Mouse (Mus musculus) colon, adult 2 months (tissue): ENCODE results near the gene Chaf1a. TPM values are rescaled to one million over a fixed set of nuclear protein-coding genes. Genes with fewer than 3 reads are reported as not detected.

Experiments used
- polyA plus RNA-seq: library from polyadenylated mRNA; depleted of rRNA; stranded (reverse); fragments of >200 nt; gene quantifications from 2 replicates; pipeline ENCODE4 v1.2.3, GENCODE M21; 2012; rRNA removed

The Chaf1a gene
- 3.0 and 3.6 TPM in 2 replicates for polyA plus RNA-seq

DNA sequence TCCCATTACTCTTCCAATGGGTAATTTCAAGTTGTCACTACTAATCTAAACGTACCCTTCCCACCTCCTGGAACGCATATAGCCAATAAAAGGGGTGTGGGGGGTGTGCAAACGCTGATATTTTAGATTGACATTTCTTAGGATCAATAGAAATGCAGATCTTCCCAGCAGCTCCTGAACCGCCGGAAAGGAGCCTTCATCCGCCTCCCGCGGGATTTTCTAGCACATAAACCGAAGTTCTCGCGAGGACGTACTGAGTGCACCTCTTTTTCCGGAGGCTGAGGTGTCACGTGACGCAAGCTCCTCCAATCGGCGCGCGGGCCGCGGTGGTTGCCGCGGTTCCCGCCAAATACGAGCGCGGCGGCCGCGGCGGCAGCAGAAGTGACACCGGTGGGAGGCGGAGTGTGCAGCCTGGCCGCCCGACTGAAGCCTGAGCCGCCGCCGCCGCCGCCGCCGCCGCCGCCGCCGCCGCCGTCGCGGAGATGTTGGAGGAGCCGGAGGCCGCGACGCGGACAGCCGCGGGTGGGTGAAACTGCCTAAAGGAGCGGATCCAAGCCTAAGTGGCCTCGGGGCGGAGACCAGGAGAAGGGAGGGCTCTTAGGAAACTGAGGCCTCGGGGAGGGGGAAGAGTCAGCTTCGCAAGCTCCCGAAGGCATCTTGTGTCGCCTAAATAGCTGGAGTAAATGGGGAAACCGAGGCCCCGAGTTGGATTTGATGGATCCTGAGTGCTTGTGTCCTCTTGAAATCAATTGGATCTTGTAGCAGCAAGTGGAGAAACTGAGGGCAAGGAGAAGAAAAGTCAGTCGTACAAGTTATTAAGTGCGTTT is at the start of gene Chaf1a:
Gene Chaf1a, plus strand, starts transcription at position 410 of the 827 bp plus-strand sequence.

DNA sequence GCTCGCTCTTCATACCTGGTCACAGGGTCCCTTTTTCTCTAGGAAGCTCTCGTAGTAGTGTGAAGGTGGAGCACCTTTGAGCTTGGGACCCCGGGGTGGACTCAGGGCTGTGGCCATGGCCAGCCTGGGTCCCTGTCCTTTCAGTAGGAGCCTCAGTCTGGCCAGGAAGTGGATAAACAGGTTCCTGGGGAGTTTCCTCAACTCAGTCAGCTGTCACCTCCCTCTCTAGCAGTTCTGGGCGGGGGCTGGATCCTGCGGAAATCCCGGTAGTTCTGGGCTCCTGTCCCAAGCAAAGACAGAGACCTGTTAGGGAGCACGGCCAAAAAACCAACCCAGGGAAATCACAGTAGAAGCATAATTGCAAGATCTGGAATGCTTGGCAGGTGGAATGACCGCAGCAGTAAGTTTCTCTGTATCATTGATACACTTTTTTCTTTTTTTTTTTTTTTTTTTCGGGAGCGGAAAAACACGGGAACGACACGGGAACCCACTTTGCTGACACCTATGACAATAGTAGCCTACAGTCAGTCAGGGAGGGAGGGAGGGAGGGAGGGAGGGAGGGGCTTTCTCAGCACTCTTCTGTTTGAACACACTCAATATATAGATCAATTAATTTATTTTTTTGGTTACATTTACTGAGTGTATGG is 34.7 kb upstream of the Chaf1a start, which contains the start of the genes Stap2 and Mpnd:
Gene Stap2, minus strand, starts transcription at position 170 of the 647 bp plus-strand sequence.
Gene Mpnd, plus strand, starts transcription at position 297 of the 647 bp plus-strand sequence.

DNA sequence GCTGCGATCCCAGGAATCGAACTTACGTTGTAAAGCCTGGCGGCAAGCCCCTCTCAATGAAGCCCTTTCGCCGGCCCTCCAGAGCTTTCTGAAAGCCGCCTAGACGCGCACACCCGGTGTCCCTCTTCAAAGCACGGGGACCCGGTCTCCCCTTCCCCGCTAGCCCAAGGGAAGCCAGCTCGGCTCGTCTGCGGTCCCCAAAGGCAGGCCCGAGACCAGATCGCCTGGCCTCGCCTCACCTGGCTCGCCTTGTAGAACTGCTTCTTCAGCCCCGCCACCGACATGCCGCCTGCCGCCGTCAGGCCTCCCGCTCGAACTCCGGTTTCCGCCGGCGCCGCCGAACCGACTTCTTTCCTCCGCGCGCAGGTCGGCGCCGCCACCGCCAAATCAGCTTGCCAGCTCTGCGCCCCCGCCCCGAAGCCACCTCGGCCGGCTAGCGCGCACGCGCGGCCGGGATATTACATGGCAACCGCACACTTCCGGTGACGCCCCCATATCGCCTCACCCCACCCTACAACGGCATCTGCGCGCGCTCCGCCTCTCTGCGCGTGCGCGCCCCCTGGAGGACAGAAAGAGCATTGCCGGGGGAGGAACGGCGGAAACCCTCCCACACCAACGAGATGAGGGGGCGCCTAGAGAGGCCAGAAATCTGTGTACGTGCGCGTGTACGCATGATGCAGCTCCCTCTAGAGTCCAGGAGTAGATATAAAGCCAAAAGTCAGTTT is 3.9 kb upstream of the Chaf1a start, which contains the start of gene Sh3gl1:
Gene Sh3gl1, minus strand, starts transcription at position 460 of the 725 bp plus-strand sequence.

DNA sequence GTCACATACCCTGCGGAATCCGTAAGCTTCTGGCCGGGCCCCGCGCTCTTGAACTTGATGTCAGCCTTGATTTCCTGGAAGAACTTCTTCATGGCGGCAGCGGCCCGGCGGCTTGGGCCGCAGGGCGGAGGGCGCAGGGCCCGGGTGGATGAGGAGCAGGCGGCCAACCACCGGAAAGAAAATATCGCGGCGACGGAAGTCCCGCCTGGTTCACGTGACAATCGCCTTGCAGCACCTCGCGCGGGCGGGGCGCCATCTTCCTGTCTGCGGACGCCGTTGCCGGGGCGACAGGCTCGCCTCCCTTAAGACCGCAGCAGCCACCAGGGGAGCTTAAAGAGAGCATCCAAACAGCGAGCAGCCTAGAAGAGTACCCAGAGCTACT is 34.6 kb downstream of the Chaf1a start, which contains the start of gene Ubxn6:
Gene Ubxn6, minus strand, starts transcription at position 202 of the 382 bp plus-strand sequence.

DNA sequence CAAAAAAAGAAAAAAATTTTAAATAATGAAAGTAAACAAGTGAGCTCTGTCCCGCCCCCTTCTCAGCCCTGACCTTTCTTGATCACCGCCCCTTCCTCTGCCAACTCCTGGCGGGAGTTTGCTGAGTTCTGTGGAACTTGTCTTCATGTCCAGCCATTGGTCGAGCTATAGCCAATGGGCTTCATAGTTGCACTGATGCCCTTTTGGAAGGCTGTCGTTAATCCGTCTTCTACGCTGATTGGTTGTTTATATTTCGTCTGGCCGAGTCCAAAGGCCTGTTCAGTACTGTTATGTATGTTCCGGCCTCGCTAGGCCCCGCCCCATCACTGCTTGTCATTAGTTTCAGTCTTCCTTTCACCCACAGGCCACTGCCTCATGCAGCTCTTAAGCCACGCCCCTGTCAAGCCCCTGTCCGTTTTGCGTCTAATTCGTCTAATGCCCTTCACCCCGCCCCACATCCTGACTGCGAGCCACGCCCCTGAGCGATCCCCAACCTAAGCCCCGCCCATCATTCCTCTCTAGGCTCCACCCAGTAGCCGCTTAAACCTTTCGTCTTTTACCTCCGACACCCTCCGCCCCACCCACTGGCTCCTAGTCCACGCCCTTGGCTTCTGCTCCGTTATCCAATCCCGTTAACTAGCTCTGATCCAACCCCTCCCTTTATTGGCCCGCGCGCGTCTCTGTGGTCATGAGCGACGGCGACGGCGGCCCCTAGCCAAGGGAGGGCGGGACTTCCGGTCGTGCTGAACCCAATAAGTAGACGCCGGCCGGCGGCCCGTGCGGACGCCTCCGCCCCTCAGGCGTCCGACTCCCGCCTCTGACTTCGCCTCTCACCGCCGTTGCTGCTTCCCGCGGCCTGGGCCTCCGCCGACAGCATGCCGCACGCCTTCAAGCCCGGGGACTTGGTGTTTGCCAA is 38.9 kb downstream of the Chaf1a start, which contains the start of gene Hdgfl2:
Gene Hdgfl2, plus strand, starts transcription at position 755 of the 916 bp plus-strand sequence.

DNA sequence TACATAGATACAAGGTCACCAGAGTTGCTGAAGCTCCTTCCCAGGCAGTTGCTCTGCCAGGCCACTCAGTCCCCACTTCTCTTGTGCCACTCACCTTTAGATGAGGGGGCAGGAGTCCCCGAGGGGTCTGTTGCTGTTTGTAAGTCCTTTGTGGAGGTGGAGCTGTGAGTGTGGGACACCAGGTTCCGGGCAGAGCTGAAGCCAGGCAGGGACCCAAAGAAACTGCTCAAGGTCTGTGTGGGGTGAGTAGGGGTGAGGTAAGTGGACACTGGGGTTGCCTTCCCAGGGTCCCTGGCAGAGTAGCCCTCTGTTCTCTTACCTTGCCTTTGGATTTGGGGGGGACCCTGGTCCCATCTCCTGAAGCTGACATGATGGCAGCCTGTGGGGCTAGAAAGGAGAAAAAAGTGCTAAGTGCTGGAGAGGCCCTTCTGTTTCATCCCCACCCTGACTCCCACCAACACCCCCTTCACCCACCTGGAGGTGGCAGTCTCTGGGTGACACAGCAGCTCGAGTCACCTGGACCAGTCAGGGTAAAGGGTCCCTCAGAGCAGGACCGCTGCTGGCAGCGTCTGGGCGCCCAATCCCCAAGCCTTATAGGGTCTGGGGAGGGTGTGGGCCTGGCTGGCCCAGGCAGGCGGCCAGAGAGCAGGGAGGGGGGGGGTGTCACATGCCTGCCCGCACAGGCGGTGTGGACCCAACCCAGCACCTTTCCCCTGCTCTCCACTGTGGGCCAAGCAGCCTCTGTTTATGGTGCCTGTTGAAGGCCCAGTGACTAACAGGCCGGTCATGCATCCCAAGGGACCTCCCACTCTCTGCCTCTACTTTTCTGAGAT is 69.2 kb downstream of the Chaf1a start, which contains the start of gene Plin4:
Gene Plin4, minus strand, starts transcription at position 585 of the 833 bp plus-strand sequence.

DNA sequence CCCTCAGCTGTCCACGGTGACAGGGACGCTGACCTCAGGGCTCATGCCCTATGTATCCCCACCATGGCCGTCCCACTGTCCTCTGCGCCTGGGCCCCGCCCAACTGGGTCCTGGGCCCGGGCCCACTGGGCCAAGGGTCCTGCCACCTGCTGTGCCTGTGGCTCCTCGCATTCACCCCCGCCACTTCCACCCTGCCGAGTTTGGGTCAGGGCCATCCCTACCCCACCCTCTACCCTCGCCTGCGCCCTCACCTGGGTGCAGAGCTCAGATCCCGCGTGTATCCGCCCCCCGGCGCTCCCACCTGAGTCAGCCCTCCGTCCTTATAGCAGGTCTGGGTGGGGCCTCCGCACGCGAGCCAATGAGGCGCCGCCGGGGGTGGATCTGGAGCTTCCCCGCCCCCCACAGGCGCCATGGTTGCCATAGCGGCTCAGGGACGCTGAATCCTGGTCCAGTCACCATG is 77.0 kb downstream of the Chaf1a start, which contains the start of gene Plin5:
Gene Plin5, minus strand, starts transcription at position 346 of the 460 bp plus-strand sequence.

DNA sequence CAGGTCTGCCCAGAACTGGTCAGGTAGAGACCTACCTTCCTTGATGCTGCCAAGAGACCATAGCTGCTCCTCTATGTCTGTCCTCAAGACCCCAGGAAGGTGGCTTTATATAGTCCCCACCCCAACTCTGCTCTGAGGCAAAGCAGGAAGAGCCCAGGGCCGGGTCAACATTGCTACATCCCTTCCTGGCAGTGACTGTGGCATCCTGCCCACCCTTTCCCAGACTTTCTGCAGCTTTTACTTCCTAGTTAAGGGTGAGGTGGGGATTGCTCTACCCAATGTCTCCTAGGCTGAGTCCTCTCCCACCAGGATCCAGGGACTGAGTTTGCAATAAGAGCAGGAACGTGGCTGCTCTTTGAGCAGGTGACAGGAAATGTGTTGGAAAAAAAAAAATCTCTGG is 81.6 kb downstream of the Chaf1a start, which contains the start of gene Lrg1:
Gene Lrg1, minus strand, starts transcription at position 176 of the 400 bp plus-strand sequence.

Other genes with a start within 250 kb of the Chaf1a start
- 0.27 and 0.41 TPM in 2 replicates for gene Zfp119a, start 161.5 kb upstream of the Chaf1a start, polyA plus RNA-seq
- gene Zfp959, start 148.3 kb upstream of the Chaf1a start, polyA plus RNA-seq, result 0.38 and 0.45 TPM in 2 replicates
- 0.07 and 0.08 TPM in 2 replicates for gene Zfp119b, start 90.9 kb upstream of the Chaf1a start, polyA plus RNA-seq
- 5.3 and 6.3 TPM in 2 replicates for gene Ebi3, start 87.8 kb upstream of the Chaf1a start, polyA plus RNA-seq
- 7.9 and 8.1 TPM in 2 replicates for gene Yju2, start 81.3 kb upstream of the Chaf1a start, polyA plus RNA-seq
- 3.8 and 4.6 TPM in 2 replicates for gene Shd, start 70.0 kb upstream of the Chaf1a start, polyA plus RNA-seq
- gene Fsd1, start 53.9 kb upstream of the Chaf1a start, polyA plus RNA-seq, result 1.3 and 1.6 TPM in 2 replicates
- gene Stap2, start 34.9 kb upstream of the Chaf1a start, polyA plus RNA-seq, result 110 and 127 TPM in 2 replicates
- 132 and 198 TPM in 2 replicates for gene Mpnd, start 34.7 kb upstream of the Chaf1a start, polyA plus RNA-seq
- 64.4 and 75.5 TPM in 2 replicates for gene Sh3gl1, start 3.8 kb upstream of the Chaf1a start, polyA plus RNA-seq
- gene Ubxn6, start 34.6 kb downstream of the Chaf1a start, polyA plus RNA-seq, result 59.7 and 66.8 TPM in 2 replicates
- 28.7 and 35.8 TPM in 2 replicates for gene Hdgfl2, start 39.2 kb downstream of the Chaf1a start, polyA plus RNA-seq
- 19.6 and 23.9 TPM in 2 replicates for gene Plin4, start 69.4 kb downstream of the Chaf1a start, polyA plus RNA-seq
- 0.37 and 0.65 TPM in 2 replicates for gene Plin5, start 77.2 kb downstream of the Chaf1a start, polyA plus RNA-seq
- gene Lrg1, start 81.6 kb downstream of the Chaf1a start, polyA plus RNA-seq, result 14.3 and 21.9 TPM in 2 replicates
- 8.0 and 8.2 TPM in 2 replicates for gene Sema6b, start 99.9 kb downstream of the Chaf1a start, polyA plus RNA-seq
- gene Tnfaip8l1, start 122.0 kb downstream of the Chaf1a start, polyA plus RNA-seq, result 13.1 and 13.6 TPM in 2 replicates
- 95.9 and 109 TPM in 2 replicates for gene Mydgf, start 143.5 kb downstream of the Chaf1a start, polyA plus RNA-seq
- gene Dpp9, start 178.5 kb downstream of the Chaf1a start, polyA plus RNA-seq, result 47.5 and 53.8 TPM in 2 replicates
- 33.4 and 34.7 TPM in 2 replicates for gene Fem1a, start 216.4 kb downstream of the Chaf1a start, polyA plus RNA-seq
- gene Ticam1, start 236.3 kb downstream of the Chaf1a start, polyA plus RNA-seq, result 42.4 and 48.5 TPM in 2 replicates